Mouse (Mus musculus) thymus, adult 2 months (tissue): ENCODE measurements around the gene Klc3. TPM values are rescaled to one million over a fixed set of nuclear protein-coding genes. Genes with fewer than 3 reads are reported as not detected.
A peak's percentile ranks its signal among the peaks of the same experiment; 100 is the strongest.

Experiments
- DNase-seq: peaks from one replicate; pipeline ENCODE4 v3.0.0; 2021
- H3K27ac ChIP-seq: fragments of 200-500 bp; 2 replicates; pipeline ENCODE4 v1.5.1; 2012; ENCODE audit warnings: low read length, control low read depth; ENCODE audit not compliant: control insufficient read depth, insufficient read depth
- H3K27me3 ChIP-seq: fragments of 200-500 bp; 2 replicates; pipeline ENCODE4 v1.6.1; 2012; ENCODE audit warnings: mild to moderate bottlenecking, low read length, moderate library complexity, mixed read lengths; ENCODE audit not compliant: control insufficient read depth, insufficient read depth
- H3K36me3 ChIP-seq: fragments of 200-500 bp; 2 replicates; pipeline ENCODE4 v1.6.1; 2012; ENCODE audit warnings: mild to moderate bottlenecking, low read length, moderate library complexity; ENCODE audit not compliant: control insufficient read depth, insufficient read depth
- H3K4me1 ChIP-seq: fragments of 200-500 bp; replicated peaks from 2 replicates; pipeline ENCODE4 v1.6.1; 2012; ENCODE audit warnings: low read length; ENCODE audit not compliant: control insufficient read depth, insufficient read depth
- H3K4me3 ChIP-seq: fragments of 200-500 bp; 2 replicates; pipeline ENCODE4 v1.5.1; 2012; ENCODE audit warnings: mild to moderate bottlenecking, low read length, control low read depth, moderate library complexity; ENCODE audit not compliant: control insufficient read depth, insufficient read depth
- CTCF ChIP-seq: fragments of 200-500 bp; IDR thresholded peaks from 2 replicates; pipeline ENCODE4 v1.5.1; 2012; ENCODE audit warnings: mild to moderate bottlenecking, control low read depth, low read length, moderate library complexity, borderline replicate concordance; ENCODE audit not compliant: control insufficient read depth, poor library complexity, insufficient read depth; ENCODE audit errors: extremely low read depth
- POLR2A ChIP-seq: fragments of 200-500 bp; IDR thresholded peaks from 2 replicates; pipeline ENCODE4 v1.6.1; 2012; ENCODE audit warnings: mild to moderate bottlenecking, low read length, control low read depth, moderate library complexity; ENCODE audit not compliant: control insufficient read depth, poor library complexity, insufficient read depth; ENCODE audit errors: extremely low read depth
- WGBS: fragments of 180-500 bp; shearing (Covaris S2); methylation state at CpG from one replicate; pipeline ENCODE4 v1.1.7; 2018; 5-methylcytosine and 5-hydroxymethylcytosine counted together
- polyA plus RNA-seq: library from polyadenylated mRNA; depleted of rRNA; stranded (reverse); fragments of >200 nt; gene quantifications from 2 replicates; pipeline ENCODE4 v1.2.3, GENCODE M21; 2012

Klc3 gene
- polyA plus RNA-seq, 1 experiment: 87.0 TPM

GRCm38 (mm10) chr7:19411783-19412182 lies 7.9 kb upstream of the Klc3 start:
- H3K4me3 ChIP-seq: no peak overlapping the region
- WGBS: 83% methylated on average over 5 of the region's 5 CpGs
- no peak for DNase-seq
- H3K27me3 ChIP-seq: no peaks in the 10 kb centered on the region
- no peaks in the 10 kb centered on the region for H3K36me3 ChIP-seq
- H3K4me1 ChIP-seq: peaks cover 4% of the 10 kb centered on the region
- TF ChIP-seq CTCF: no peak
- no peak for TF ChIP-seq POLR2A
- no peak overlapping the region for H3K27ac ChIP-seq

DNA sequence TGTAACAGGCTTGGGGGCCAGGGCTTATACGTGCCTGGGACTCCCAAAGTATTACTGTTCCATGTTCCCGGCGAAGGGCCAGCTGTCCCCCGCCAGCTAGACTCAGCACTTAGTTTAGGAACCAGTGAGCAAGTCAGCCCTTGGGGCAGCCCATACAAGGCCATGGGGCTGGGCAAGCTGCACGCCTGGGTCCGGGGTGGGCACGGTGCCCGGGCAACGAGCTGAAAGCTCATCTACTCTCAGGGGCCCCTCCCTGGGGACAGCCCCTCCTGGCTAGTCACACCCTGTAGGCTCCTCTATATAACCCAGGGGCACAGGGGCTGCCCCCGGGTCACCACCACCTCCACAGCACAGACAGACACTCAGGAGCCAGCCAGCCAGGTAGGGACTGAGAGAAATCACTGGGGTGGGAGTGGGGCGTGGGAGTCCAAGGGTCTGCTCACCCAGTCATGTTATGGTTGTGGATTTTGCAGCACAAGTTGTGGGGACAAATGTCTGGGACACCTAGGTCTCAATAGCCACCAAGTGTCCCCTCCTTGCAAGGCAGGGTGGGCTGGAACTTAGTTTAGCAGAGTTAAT lies 7.0 kb upstream of the Klc3 start:
- Histone ChIP-seq H3K27ac (no peak overlapping the region), H3K36me3 (no peaks in the 10 kb centered on the region), H3K4me3 (no peak overlapping the region), H3K4me1 (no peaks in the 10 kb centered on the region), H3K27me3 (no peaks in the 10 kb centered on the region)
- TF ChIP-seq POLR2A: no peak
- TF ChIP-seq CTCF: no peak
- WGBS: 89% methylated on average over 11 of the region's 11 CpGs
- DNase-seq: no peak

GRCm38 (mm10) chr7:19409753-19410152 lies 5.8 kb upstream of the Klc3 start:
- DNase-seq: no peak
- 72% methylated on average over 6 of the region's 6 CpGs for WGBS
- no peak for TF ChIP-seq CTCF
- no peak for TF ChIP-seq POLR2A
- H3K4me1 ChIP-seq: peaks cover 2% of the 10 kb centered on the region
- H3K27me3 ChIP-seq: no peaks in the 10 kb centered on the region
- H3K27ac ChIP-seq: no peak overlapping the region
- no peak overlapping the region for H3K4me3 ChIP-seq
- H3K36me3 ChIP-seq: no peaks in the 10 kb centered on the region

DNA sequence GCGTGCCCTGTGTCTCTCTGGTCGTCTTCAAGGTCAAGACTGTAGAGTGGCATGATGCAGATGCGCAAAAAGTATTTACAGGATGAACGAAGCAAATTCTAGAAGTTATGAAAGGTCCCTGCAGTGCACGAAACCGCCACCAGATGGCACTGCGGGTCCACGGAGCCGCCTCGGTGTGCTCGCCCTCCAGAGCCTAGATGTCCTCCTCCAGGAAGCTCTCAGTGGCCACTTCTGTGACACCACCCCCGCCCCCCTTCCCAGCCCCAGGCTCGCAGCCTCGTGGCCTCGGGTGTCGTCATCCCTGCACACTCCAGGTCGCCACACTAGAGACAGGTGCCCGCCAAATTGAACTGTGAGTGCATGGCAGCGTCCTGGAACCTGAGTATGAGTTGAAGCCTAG lies 1.5 kb upstream of the Klc3 start:
- H3K4me3 ChIP-seq: no peak overlapping the region
- H3K4me1 ChIP-seq: peaks cover 15% of the 10 kb centered on the region
- no peak overlapping the region for H3K27ac ChIP-seq
- peak; percentile 87 for DNase-seq
- 2% methylated on average over 19 of the region's 19 CpGs for WGBS
- H3K36me3 ChIP-seq: no peaks in the 10 kb centered on the region
- TF ChIP-seq POLR2A (no peak), CTCF (peak; percentile 86)
- H3K27me3 ChIP-seq: no peaks in the 10 kb centered on the region

GRCm38 (mm10) chr7:19404476-19404875 lies 572 bp upstream of the Klc3 start, which contains the start of gene Ckm:
Gene Ckm (plus strand): TSS chr7:19404776.
- no peak for DNase-seq
- Histone ChIP-seq H3K36me3 (no peaks in the 10 kb centered on the region), H3K4me1 (peaks cover 21% of the 10 kb centered on the region), H3K4me3 (peak within 1 kb of the TSS; percentile 68), H3K27ac (no peak within 1 kb of the TSS), H3K27me3 (no peaks in the 10 kb centered on the region)
- TF ChIP-seq CTCF: no peak
- no peak for TF ChIP-seq POLR2A
- 54% methylated on average over 7 of the region's 7 CpGs for WGBS

DNA sequence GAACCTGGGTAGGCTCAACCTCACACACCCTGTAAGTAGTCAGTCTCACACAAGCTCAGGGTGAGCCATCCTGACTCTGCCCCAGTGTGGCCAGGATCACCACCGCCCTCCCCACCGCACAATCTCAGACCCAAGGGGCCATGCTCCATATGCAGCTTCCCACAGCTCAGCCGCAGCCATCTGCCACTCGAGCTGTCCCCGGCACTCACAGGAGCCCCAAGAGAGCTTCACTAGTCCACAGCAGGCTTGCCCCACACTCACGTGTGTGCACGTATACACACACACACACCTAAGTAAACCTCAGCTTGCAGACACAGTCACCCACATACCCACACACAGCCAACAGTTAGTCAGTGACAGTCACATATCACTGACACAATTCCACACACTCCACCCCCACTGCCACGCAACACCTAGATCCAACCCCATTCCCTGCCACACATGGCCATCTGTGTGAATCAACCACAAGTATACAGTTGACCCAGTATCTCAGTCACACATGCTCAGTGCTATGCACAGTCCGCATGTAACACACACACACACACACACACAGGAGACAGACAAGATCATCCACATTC lies 1.3 kb downstream of the Klc3 start:
- WGBS: 89% methylated on average over 9 of the region's 9 CpGs
- Histone ChIP-seq H3K4me3 (no peak overlapping the region), H3K27me3 (no peaks in the 10 kb centered on the region), H3K27ac (no peak overlapping the region), H3K36me3 (no peaks in the 10 kb centered on the region), H3K4me1 (peaks cover 25% of the 10 kb centered on the region)
- no peak for DNase-seq
- TF ChIP-seq POLR2A: no peak
- no peak for TF ChIP-seq CTCF
